Mouse (Mus musculus) MN1 (cell line): ENCODE measurements at regions not wholly inside any gene's neighbourhood (a gene's known extent, or its start where the extent isn't known, plus 50 kb on each side); places are given as distances from the start of the nearest gene placed in this dataset.

Source experiments
- DNase-seq: peaks from one replicate; pipeline ENCODE4 v3.0.0-alpha.2; 2016; ENCODE audit warnings: low spot score

GRCm38 (mm10) chr5:47522161-47522942 is 460.6 kb upstream of the Slit2 start:
- DNase-seq: no peak

DNA sequence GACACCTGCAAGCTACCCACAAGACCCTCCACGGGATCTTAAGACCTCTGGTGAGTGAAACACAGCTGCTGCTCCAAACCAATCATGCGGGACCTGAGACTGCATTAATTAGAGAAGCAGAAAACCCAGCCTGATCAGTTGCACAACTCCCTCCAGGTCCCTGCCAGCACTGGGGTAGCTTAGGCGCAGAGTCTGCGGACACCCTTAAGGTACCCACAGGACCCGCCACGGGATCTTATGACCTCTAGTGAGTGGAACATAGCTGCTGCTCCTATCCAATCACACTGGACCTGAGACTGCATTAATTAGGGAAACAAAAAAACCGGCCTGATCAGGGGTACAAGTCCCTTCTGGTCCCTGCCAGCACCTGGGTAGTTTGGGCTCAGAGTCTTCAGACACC is 454.3 kb upstream of the Slit2 start:
- DNase-seq: no peak

DNA sequence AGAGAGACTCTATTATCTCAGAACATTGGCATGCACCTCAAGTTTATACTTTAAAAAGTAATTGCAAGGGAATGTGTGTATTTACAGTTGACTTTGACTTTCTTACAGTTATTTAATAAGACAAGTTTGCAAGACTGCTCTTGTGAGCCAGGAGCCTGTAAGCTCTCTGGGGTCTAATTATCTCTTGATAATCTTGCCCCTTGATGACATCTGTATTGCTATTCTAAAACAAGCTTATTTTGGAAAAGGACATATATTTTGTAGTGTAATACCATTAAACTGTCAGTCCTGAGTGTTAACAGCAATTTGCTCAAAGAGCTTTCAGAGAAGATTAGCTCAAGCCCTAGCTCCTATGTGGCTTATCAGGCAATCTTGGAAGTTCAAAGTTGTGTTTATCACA is 445.4 kb upstream of the Slit2 start:
- no peak for DNase-seq

- no peak for DNase-seq
Measured at GRCm38 (mm10) chr5:47542248-47542647, 440.7 kb upstream of the Slit2 start.

- DNase-seq: no peak
Measured at GRCm38 (mm10) chr5:47556717-47557116, 426.2 kb upstream of the Slit2 start.

- DNase-seq: no peak
Measured at GRCm38 (mm10) chr5:47557152-47557800, 425.7 kb upstream of the Slit2 start.
